Mouse (Mus musculus) liver, embryonic 16.5 days (tissue): ENCODE data around the gene Aldh8a1. TPM values are rescaled to one million over a fixed set of nuclear protein-coding genes. Genes with fewer than 3 reads are reported as not detected.

ENCODE experiments used
- ATAC-seq: fragments of 200-750 bp; cut with Nextera tagmentation; 2 replicates; pipeline ENCODE4 v1.8.0; 2017; ENCODE audit warnings: low read depth, mild to moderate bottlenecking, moderate number of reproducible peaks, moderate library complexity
- H3K27ac ChIP-seq: fragments of 300-500 bp; sonication (generic); 2 replicates; pipeline ENCODE4 v1.5.1; 2014; ENCODE audit warnings: mild to moderate bottlenecking, low read length
- H3K27me3 ChIP-seq: fragments of 300-500 bp; sonication (generic); 2 replicates; pipeline ENCODE4 v1.6.1; 2014; ENCODE audit warnings: low read depth, low read length, mixed read lengths; ENCODE audit not compliant: control insufficient read depth, insufficient read depth
- H3K36me3 ChIP-seq: fragments of 300-500 bp; sonication (generic); 2 replicates; pipeline ENCODE4 v1.6.1; 2014; ENCODE audit warnings: mild to moderate bottlenecking; ENCODE audit not compliant: control insufficient read depth, insufficient read depth
- H3K4me1 ChIP-seq: fragments of 300-500 bp; sonication (generic); 2 replicates; pipeline ENCODE4 v1.6.1; 2014; ENCODE audit warnings: low read depth, low read length, mixed read lengths; ENCODE audit not compliant: control insufficient read depth
- H3K4me2 ChIP-seq: fragments of 300-500 bp; sonication (generic); 2 replicates; pipeline ENCODE4 v1.6.1; 2014; ENCODE audit warnings: low read depth, low read length, mixed read lengths
- H3K4me3 ChIP-seq: fragments of 300-500 bp; sonication (generic); 2 replicates; pipeline ENCODE4 v1.5.1; 2014; ENCODE audit warnings: low read depth, mild to moderate bottlenecking, low read length
- H3K9ac ChIP-seq: fragments of 300-500 bp; sonication (generic); 2 replicates; pipeline ENCODE4 v1.6.1; 2014; ENCODE audit warnings: low read depth, low read length
- H3K9me3 ChIP-seq: fragments of 300-500 bp; sonication (generic); replicated peaks from 2 replicates; pipeline ENCODE4 v1.6.1; 2016; ENCODE audit warnings: low read length; ENCODE audit not compliant: control insufficient read depth
- WGBS: fragments of 180-500 bp; shearing (Covaris S2); extraction: QIAGEN DNeasy Blood & Tissue Kit; methylation state at CpG from one replicate; pipeline ENCODE4 v1.1.7; 2014; ENCODE audit not compliant: insufficient replicate concordance; 5-methylcytosine and 5-hydroxymethylcytosine counted together
- polyA plus RNA-seq: library from polyadenylated mRNA; unstranded; fragments of >200 nt; fragmentation: Nextera tagmentation; extraction: Ambion mirVana; gene quantifications from 2 replicates; pipeline ENCODE4 v1.2.1, GENCODE M21; 2015

Gene Aldh8a1
- polyA plus RNA-seq, 1 experiment from 2014 or later = 48.6 TPM

- no peak overlapping the region for H3K27ac ChIP-seq
- H3K9me3 ChIP-seq = no peaks in the 10 kb centered on the region
- 37% methylated on average over 4 of the region's 4 CpGs for WGBS
- no peak for ATAC-seq
- H3K27me3 ChIP-seq = no peaks in the 10 kb centered on the region
- no peak overlapping the region for H3K4me3 ChIP-seq
- H3K4me1 ChIP-seq = no peaks in the 10 kb centered on the region; the same call in 1 of the 2 replicates
- H3K36me3 ChIP-seq = peaks cover 32% of the 10 kb centered on the region
- no peak overlapping the region for H3K4me2 ChIP-seq
- H3K9ac ChIP-seq = no peak overlapping the region
These were observed 13.8 kb upstream of the Aldh8a1 start for GRCm38 (mm10) chr10:21363297-21363696.

- Histone ChIP-seq H3K4me2 (no peak overlapping the region), H3K27me3 (no peaks in the 10 kb centered on the region), H3K27ac (no peak overlapping the region), H3K4me3 (no peak overlapping the region), H3K36me3 (peaks cover 31% of the 10 kb centered on the region), H3K9me3 (no peaks in the 10 kb centered on the region), H3K9ac (no peak overlapping the region), H3K4me1 (no peaks in the 10 kb centered on the region)
- 86% methylated on average over 7 of the region's 7 CpGs for WGBS
- ATAC-seq = no peak
These were observed 12.1 kb upstream of the Aldh8a1 start for GRCm38 (mm10) chr10:21364946-21365345.

- no peak overlapping the region for H3K9ac ChIP-seq
- H3K4me3 ChIP-seq = no peak overlapping the region
- H3K36me3 ChIP-seq = peaks cover 28% of the 10 kb centered on the region
- 74% methylated on average over 4 of the region's 4 CpGs for WGBS
- H3K9me3 ChIP-seq = no peaks in the 10 kb centered on the region
- no peak overlapping the region for H3K4me2 ChIP-seq
- ATAC-seq = no peak
- no peak overlapping the region for H3K27ac ChIP-seq
- H3K4me1 ChIP-seq = no peaks in the 10 kb centered on the region
- no peaks in the 10 kb centered on the region for H3K27me3 ChIP-seq
These were observed 11.2 kb upstream of the Aldh8a1 start for GRCm38 (mm10) chr10:21365897-21366296.

- no peaks in the 10 kb centered on the region for H3K27me3 ChIP-seq
- WGBS = 53% methylated on average over 3 of the region's 3 CpGs
- no peaks in the 10 kb centered on the region for H3K9me3 ChIP-seq
- H3K4me2 ChIP-seq = no peak overlapping the region
- H3K27ac ChIP-seq = no peak overlapping the region
- no peak overlapping the region for H3K9ac ChIP-seq
- H3K4me3 ChIP-seq = no peak overlapping the region
- H3K4me1 ChIP-seq = no peaks in the 10 kb centered on the region
- no peak for ATAC-seq
- H3K36me3 ChIP-seq = peaks cover 24% of the 10 kb centered on the region
These were observed 10.6 kb upstream of the Aldh8a1 start for GRCm38 (mm10) chr10:21366471-21366870.

- Histone ChIP-seq H3K9me3 (no peaks in the 10 kb centered on the region), H3K27me3 (no peaks in the 10 kb centered on the region), H3K4me2 (no peak overlapping the region), H3K4me3 (no peak overlapping the region), H3K36me3 (peaks cover 24% of the 10 kb centered on the region), H3K9ac (no peak overlapping the region), H3K27ac (no peak overlapping the region), H3K4me1 (no peaks in the 10 kb centered on the region)
- no peak for ATAC-seq
- WGBS = 87% methylated on average over 9 of the region's 9 CpGs
These were observed 9.6 kb upstream of the Aldh8a1 start for GRCm38 (mm10) chr10:21367481-21367880.

GRCm38 (mm10) chr10:21369586-21369985 is 7.5 kb upstream of the Aldh8a1 start:
- Histone ChIP-seq H3K9ac (no peak overlapping the region), H3K4me2 (no peak overlapping the region), H3K36me3 (peaks cover 19% of the 10 kb centered on the region), H3K4me3 (no peak overlapping the region), H3K27me3 (no peaks in the 10 kb centered on the region), H3K4me1 (no peaks in the 10 kb centered on the region), H3K9me3 (no peaks in the 10 kb centered on the region), H3K27ac (no peak overlapping the region)
- no peak for ATAC-seq
- 90% methylated on average over 2 of the region's 2 CpGs for WGBS

GRCm38 (mm10) chr10:21372271-21372670 is 4.8 kb upstream of the Aldh8a1 start:
- no peak overlapping the region for H3K9ac ChIP-seq
- no peak overlapping the region for H3K27ac ChIP-seq
- no peaks in the 10 kb centered on the region for H3K4me1 ChIP-seq
- H3K9me3 ChIP-seq = no peaks in the 10 kb centered on the region
- ATAC-seq = no peak
- peaks cover 10% of the 10 kb centered on the region; the same call in 1 of the 2 replicates for H3K36me3 ChIP-seq
- H3K4me3 ChIP-seq = no peak overlapping the region
- no peak overlapping the region for H3K4me2 ChIP-seq
- H3K27me3 ChIP-seq = no peaks in the 10 kb centered on the region
- 81% methylated on average over 6 of the region's 6 CpGs for WGBS

- 28% methylated on average over 9 of the region's 9 CpGs for WGBS
- ATAC-seq = peak; percentile 73
- Histone ChIP-seq H3K9me3 (no peaks in the 10 kb centered on the region), H3K36me3 (no peaks in the 10 kb centered on the region), H3K9ac (no peak overlapping the region), H3K4me2 (peak overlapping the region; percentile 39), H3K4me3 (peak overlapping the region; percentile 38), H3K27ac (no peak overlapping the region), H3K4me1 (no peaks in the 10 kb centered on the region), H3K27me3 (no peaks in the 10 kb centered on the region)
These were observed 1.3 kb downstream of the Aldh8a1 start for GRCm38 (mm10) chr10:21378196-21378944.

GRCm38 (mm10) chr10:21382914-21383313 is 5.8 kb downstream of the Aldh8a1 start:
- no peak overlapping the region for H3K4me3 ChIP-seq
- no peak overlapping the region for H3K4me2 ChIP-seq
- no peaks in the 10 kb centered on the region for H3K4me1 ChIP-seq
- H3K9ac ChIP-seq = no peak overlapping the region
- no peak for ATAC-seq
- whole genome bisulfite sequencing = 8% methylated on average over 6 of the region's 6 CpGs
- no peak overlapping the region for H3K27ac ChIP-seq
- no peaks in the 10 kb centered on the region; the same call in 1 of the 2 replicates for H3K36me3 ChIP-seq
- no peaks in the 10 kb centered on the region for H3K9me3 ChIP-seq
- H3K27me3 ChIP-seq = no peaks in the 10 kb centered on the region
